Comparison of ENCODE assay signal across 8 mouse cellular contexts in genomic region chr2:34771368-34772226, GRCm38 (mm10). TPM values are rescaled to one million over a fixed set of nuclear protein-coding genes. Genes with fewer than 3 reads are reported as not detected.
DNase-seq lines count a peak whose midpoint lies in the region; ATAC-seq and TF ChIP-seq lines count a peak whose summit lies in the region.

TSS of gene Hspa5 (plus strand) at chr2:34771970.

- no peaks in the 10 kb centered on the region for H3K27me3 ChIP-seq in E14TG2a.4 (ENCODE audit: insufficient read depth, low read length)
- no peaks in the 10 kb centered on the region for H3K27me3 ChIP-seq in forebrain, embryonic 12.5 days
- no peaks in the 10 kb centered on the region for H3K27me3 ChIP-seq in heart, postnatal 0 days (ENCODE audit: control insufficient read depth, insufficient read depth, low read length)
- no peaks in the 10 kb centered on the region for H3K27me3 ChIP-seq in liver, embryonic 16.5 days (ENCODE audit: control insufficient read depth, insufficient read depth, low read depth, low read length)
- H3K27me3 ChIP-seq in neural tube, embryonic 13.5 days: no peaks in the 10 kb centered on the region
- H3K27me3 ChIP-seq in testis, adult 2 months (ENCODE audit: control insufficient read depth, insufficient read depth, low read length): no peaks in the 10 kb centered on the region

- H3K27ac ChIP-seq in forebrain, embryonic 12.5 days: peak within 1 kb of the TSS; percentile 90
- peak within 1 kb of the TSS; percentile 96 for H3K27ac ChIP-seq in heart, postnatal 0 days (ENCODE audit: low read depth)
- H3K27ac ChIP-seq in liver, embryonic 16.5 days (ENCODE audit: low read length): peak within 1 kb of the TSS; percentile 95
- peak within 1 kb of the TSS; percentile 95 for H3K27ac ChIP-seq in neural tube, embryonic 13.5 days (replicated peaks)
- peak within 1 kb of the TSS; percentile 100 for H3K27ac ChIP-seq in testis, adult 2 months (ENCODE audit: control insufficient read depth, insufficient read depth, low read depth, low read length)

- peak; percentile 100 for TF ChIP-seq POLR2A in testis, adult 2 months (IDR thresholded peaks at IDR 0.05; ENCODE audit: control insufficient read depth, low read depth, low read length)

- peaks cover 57% of the 10 kb centered on the region for H3K36me3 ChIP-seq in E14TG2a.4 (ENCODE audit: insufficient read depth, low read length)
- H3K36me3 ChIP-seq in forebrain, embryonic 12.5 days (replicated peaks): peaks cover 32% of the 10 kb centered on the region
- H3K36me3 ChIP-seq in heart, postnatal 0 days (replicated peaks; ENCODE audit: control insufficient read depth, insufficient read depth, low read length): peaks cover 35% of the 10 kb centered on the region
- peaks cover 37% of the 10 kb centered on the region for H3K36me3 ChIP-seq in liver, embryonic 16.5 days (ENCODE audit: control insufficient read depth, insufficient read depth)
- peaks cover 35% of the 10 kb centered on the region for H3K36me3 ChIP-seq in neural tube, embryonic 13.5 days
- H3K36me3 ChIP-seq in testis, adult 2 months (ENCODE audit: control insufficient read depth, insufficient read depth, low read length): peaks cover 4% of the 10 kb centered on the region

- H3K9me3 ChIP-seq in E14TG2a.4 (ENCODE audit: low read length): peaks cover 4% of the 10 kb centered on the region; the same call in 1 of the 2 replicates
- H3K9me3 ChIP-seq in forebrain, embryonic 12.5 days: no peaks in the 10 kb centered on the region
- no peaks in the 10 kb centered on the region for H3K9me3 ChIP-seq in heart, postnatal 0 days (replicated peaks; ENCODE audit: control insufficient read depth, low read length)
- no peaks in the 10 kb centered on the region for H3K9me3 ChIP-seq in liver, embryonic 16.5 days (replicated peaks; ENCODE audit: control insufficient read depth, low read length)
- H3K9me3 ChIP-seq in neural tube, embryonic 13.5 days: no peaks in the 10 kb centered on the region; the same call in 1 of the 2 replicates

- TF ChIP-seq EP300 in heart, postnatal 0 days (IDR thresholded peaks at IDR 0.05; ENCODE audit: low read depth): peak; percentile 58; the same call in 1 of the 2 replicates

- peak within 1 kb of the TSS; percentile 98 for H3K9ac ChIP-seq in forebrain, embryonic 12.5 days
- peak within 1 kb of the TSS; percentile 97 for H3K9ac ChIP-seq in heart, postnatal 0 days (replicated peaks; ENCODE audit: low read depth, low read length)
- H3K9ac ChIP-seq in liver, embryonic 16.5 days (ENCODE audit: low read depth, low read length): peak within 1 kb of the TSS; percentile 98
- peak within 1 kb of the TSS; percentile 97 for H3K9ac ChIP-seq in neural tube, embryonic 13.5 days

- WGBS in forebrain, embryonic 12.5 days: under 1% methylated on average over 60 of the region's 60 CpGs
- under 1% methylated on average over 60 of the region's 60 CpGs for WGBS in heart, postnatal 0 days
- WGBS in liver, embryonic 16.5 days (ENCODE audit: insufficient replicate concordance): under 1% methylated on average over 60 of the region's 60 CpGs
- under 1% methylated on average over 60 of the region's 60 CpGs for WGBS in neural tube, embryonic 13.5 days

- DNase-seq in c-Kit-positive CD71-positive TER-119-positive erythroid progenitor cells, embryonic 14.5 days (ENCODE audit: low spot score): peak; percentile 99
- peak; percentile 99 for DNase-seq in heart, postnatal 0 days (ENCODE audit: low spot score)
- peak; percentile 98 to 99 for DNase-seq in kidney, postnatal 4 days

- TF ChIP-seq CTCF in E14TG2a.4 (conservative IDR thresholded peaks at IDR 0.05; ENCODE audit: low read length): no peak
- TF ChIP-seq CTCF in heart, postnatal 0 days (IDR thresholded peaks at IDR 0.05; ENCODE audit: low read depth): no peak
- 0 out of 2 replicates have a peak, but pooled peaks have one; percentile 7 for TF ChIP-seq CTCF in testis, adult 2 months (IDR thresholded peaks at IDR 0.05; ENCODE audit: control insufficient read depth, insufficient read depth, insufficient replicate concordance, low read depth, low read length)

- peak; percentile 99 for ATAC-seq in forebrain, embryonic 12.5 days (ENCODE audit: low FRiP score)
- ATAC-seq in heart, postnatal 0 days (ENCODE audit: insufficient read depth, low read depth): peak; percentile 98
- peak; percentile 96 for ATAC-seq in liver, embryonic 16.5 days (ENCODE audit: low read depth)
- peak; percentile 99 for ATAC-seq in neural tube, embryonic 13.5 days (ENCODE audit: low read depth)

- H3K4me2 ChIP-seq in forebrain, embryonic 12.5 days: peak within 1 kb of the TSS; percentile 70
- peak within 1 kb of the TSS; percentile 85 for H3K4me2 ChIP-seq in heart, postnatal 0 days (ENCODE audit: low read depth, low read length)
- peak within 1 kb of the TSS; percentile 75 for H3K4me2 ChIP-seq in liver, embryonic 16.5 days (ENCODE audit: low read depth, low read length)
- H3K4me2 ChIP-seq in neural tube, embryonic 13.5 days: peak within 1 kb of the TSS; percentile 83

- peaks cover 48% of the 10 kb centered on the region for H3K4me1 ChIP-seq in E14TG2a.4 (replicated peaks; ENCODE audit: low read depth, low read length)
- peaks cover 42% of the 10 kb centered on the region for H3K4me1 ChIP-seq in forebrain, embryonic 12.5 days
- peaks cover 45% of the 10 kb centered on the region for H3K4me1 ChIP-seq in heart, postnatal 0 days (ENCODE audit: control insufficient read depth, insufficient read depth)
- peaks cover 37% of the 10 kb centered on the region for H3K4me1 ChIP-seq in liver, embryonic 16.5 days (ENCODE audit: control insufficient read depth, low read depth, low read length)
- peaks cover 47% of the 10 kb centered on the region for H3K4me1 ChIP-seq in neural tube, embryonic 13.5 days (replicated peaks)
- H3K4me1 ChIP-seq in testis, adult 2 months (ENCODE audit: control insufficient read depth, insufficient read depth, low read length): peaks cover 2% of the 10 kb centered on the region; the same call in 1 of the 2 replicates

- H3K4me3 ChIP-seq in E14TG2a.4 (replicated peaks; ENCODE audit: low read length): peak within 1 kb of the TSS; percentile 96
- peak within 1 kb of the TSS; percentile 96 for H3K4me3 ChIP-seq in forebrain, embryonic 12.5 days (replicated peaks)
- H3K4me3 ChIP-seq in heart, postnatal 0 days (ENCODE audit: low read depth, low read length): peak within 1 kb of the TSS; percentile 98
- H3K4me3 ChIP-seq in liver, embryonic 16.5 days (ENCODE audit: low read depth, low read length): peak within 1 kb of the TSS; percentile 99
- peak within 1 kb of the TSS; percentile 79 for H3K4me3 ChIP-seq in neural tube, embryonic 13.5 days
- H3K4me3 ChIP-seq in testis, adult 2 months (ENCODE audit: control insufficient read depth, low read depth, low read length): peak within 1 kb of the TSS; percentile 89

RNA-seq across cellular contexts. Expression of gene Hspa5, which starts in this region (rescaled TPM):
- 571 and 599 TPM in 2 replicates for polyA plus RNA-seq in forebrain, embryonic 12.5 days (2016; fragmentation: Nextera tagmentation; extraction: Ambion mirVana)
- total RNA-seq in heart, postnatal 0 days (2014; rRNA removed; ENCODE audit: low replicate concordance): 160 and 175 TPM in 2 replicates
- 348 and 437 TPM in 2 replicates for polyA plus RNA-seq in heart, postnatal 0 days (2015; fragmentation: Nextera tagmentation; extraction: Ambion mirVana)
- 538 and 557 TPM in 2 replicates for polyA plus RNA-seq in liver, embryonic 16.5 days (2015; fragmentation: Nextera tagmentation; extraction: Ambion mirVana)
- polyA plus RNA-seq in neural tube, embryonic 13.5 days (2015; fragmentation: Nextera tagmentation; extraction: Ambion mirVana): 505 and 686 TPM in 2 replicates
- 587 and 750 TPM in 2 replicates for polyA plus RNA-seq in testis, adult 2 months (2012; rRNA removed)

Comparison
In these comparisons a context has a peak if more than half of its experiments do, and no peak if none do; other contexts are left out.
1. Peak in every context shown above with its lines: DNase-seq, ATAC-seq, H3K4me3 ChIP-seq and H3K27ac ChIP-seq.